Mouse (Mus musculus) heart, adult 8-10 months (tissue): ENCODE measurements around the gene S1pr1. TPM values are rescaled to one million over a fixed set of nuclear protein-coding genes. Genes with fewer than 3 reads are reported as not detected.

Experiments used
- DNase-seq: peaks from one replicate; pipeline ENCODE4 v3.0.0; 2022; ENCODE audit warnings: low spot score
- total RNA-seq, 4 experiments: library from RNA; stranded (reverse); gene quantifications; 2 replicates each; pipeline ENCODE4 v1.2.4; 2022

The S1pr1 gene
- total RNA-seq, 4 experiments from 2014 or later, result 31.9 to 48.9 (median 41.9) TPM

- no peak for DNase-seq
These were observed 40.2 kb downstream of the S1pr1 start for GRCm38 (mm10) chr3:115674665-115675064.

GRCm38 (mm10) chr3:115673663-115674157 lies 41.2 kb downstream of the S1pr1 start:
- peak; percentile 42 for DNase-seq

DNA sequence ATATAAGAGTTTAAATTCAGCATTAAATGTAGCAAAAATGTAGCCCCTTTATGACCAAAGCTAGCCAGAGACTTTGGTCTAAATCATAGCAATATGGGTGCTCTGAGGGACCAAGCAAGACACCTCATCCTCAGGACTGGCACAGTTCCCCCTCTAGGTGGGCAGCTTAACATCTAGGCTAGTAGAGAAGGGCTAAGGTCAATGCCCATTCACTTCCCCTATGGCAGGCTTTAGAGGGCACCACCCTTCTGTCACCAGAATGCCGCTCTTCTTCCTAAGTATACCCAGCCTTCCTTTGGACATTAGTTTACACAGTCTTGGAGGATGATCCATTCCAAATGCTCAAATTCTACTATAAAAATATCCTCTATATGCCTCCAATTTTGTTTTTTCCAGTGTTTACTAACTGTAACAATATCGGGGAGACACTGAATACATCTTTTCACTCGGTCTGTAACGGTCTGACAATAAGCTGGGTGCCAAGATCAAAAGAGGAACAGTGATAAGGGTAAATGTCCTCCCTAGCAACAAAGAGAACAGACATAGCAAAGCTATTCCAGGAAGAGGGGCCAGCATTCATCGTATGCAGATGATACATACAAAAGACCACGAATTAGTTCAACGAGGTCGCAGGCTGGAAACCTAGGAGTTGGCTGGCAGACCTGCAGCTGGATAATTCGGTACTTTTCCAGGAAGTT lies 41.8 kb downstream of the S1pr1 start:
- peak; percentile 24 for DNase-seq

DNA sequence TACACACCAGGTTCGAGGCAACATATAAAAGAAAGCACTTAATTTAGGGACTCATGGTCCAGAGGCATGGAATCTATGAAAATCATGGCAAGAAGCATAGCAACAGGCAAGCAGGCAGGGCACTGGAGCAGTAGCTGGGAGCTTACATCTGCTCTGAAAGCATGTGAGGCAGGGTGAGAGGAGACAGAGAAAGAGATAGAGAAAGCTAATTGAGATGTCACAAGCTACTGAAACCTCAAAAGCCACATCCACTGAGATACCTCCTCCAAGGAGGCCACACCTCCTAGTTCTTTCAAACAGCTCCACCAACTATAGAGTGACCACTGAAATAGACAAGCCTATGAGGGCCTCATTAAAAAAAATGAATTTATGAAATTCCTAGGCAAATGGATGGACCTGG lies 45.6 kb downstream of the S1pr1 start:
- DNase-seq, result no peak

DNA sequence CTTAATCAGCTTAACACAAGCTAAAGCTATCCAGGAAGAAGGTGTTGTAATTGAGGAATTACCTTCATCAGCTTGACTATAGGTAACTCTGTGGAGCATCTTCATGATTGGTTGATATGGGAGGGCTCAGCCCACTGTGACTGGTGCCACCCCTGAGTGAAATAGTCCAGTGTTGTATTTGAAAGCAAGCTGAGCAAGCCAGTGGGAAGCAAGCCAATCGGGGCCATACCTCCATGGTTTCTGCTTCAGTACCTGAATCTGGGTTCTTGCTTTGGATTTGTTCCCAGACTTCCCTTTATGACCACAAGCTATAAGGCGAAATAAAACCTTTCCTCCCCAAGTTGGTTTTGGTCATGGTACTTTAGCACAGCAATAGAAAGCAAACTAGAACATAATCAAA lies 47.7 kb downstream of the S1pr1 start:
- DNase-seq, result no peak

GRCm38 (mm10) chr3:115666547-115666946 lies 48.3 kb downstream of the S1pr1 start:
- no peak for DNase-seq

DNA sequence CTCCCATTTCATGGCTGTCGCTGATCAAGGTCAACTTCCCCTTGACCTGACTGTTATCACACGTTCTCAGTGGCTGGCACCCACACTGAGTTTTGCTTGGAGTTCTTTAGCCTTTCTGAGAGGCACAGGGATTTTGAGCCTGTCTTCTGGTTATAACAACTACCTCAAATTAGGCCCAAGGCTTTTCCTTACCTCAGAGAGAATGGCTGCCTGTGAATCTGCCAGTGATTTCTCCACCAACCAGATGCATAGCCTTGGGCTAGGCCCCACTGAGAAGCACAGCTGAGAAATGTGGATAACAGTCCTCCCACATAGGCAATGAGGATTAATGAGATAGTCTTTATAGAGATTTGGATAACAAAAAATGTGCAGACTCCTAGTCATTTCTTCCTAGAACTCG lies 50.4 kb downstream of the S1pr1 start:
- DNase-seq, result no peak

DNA sequence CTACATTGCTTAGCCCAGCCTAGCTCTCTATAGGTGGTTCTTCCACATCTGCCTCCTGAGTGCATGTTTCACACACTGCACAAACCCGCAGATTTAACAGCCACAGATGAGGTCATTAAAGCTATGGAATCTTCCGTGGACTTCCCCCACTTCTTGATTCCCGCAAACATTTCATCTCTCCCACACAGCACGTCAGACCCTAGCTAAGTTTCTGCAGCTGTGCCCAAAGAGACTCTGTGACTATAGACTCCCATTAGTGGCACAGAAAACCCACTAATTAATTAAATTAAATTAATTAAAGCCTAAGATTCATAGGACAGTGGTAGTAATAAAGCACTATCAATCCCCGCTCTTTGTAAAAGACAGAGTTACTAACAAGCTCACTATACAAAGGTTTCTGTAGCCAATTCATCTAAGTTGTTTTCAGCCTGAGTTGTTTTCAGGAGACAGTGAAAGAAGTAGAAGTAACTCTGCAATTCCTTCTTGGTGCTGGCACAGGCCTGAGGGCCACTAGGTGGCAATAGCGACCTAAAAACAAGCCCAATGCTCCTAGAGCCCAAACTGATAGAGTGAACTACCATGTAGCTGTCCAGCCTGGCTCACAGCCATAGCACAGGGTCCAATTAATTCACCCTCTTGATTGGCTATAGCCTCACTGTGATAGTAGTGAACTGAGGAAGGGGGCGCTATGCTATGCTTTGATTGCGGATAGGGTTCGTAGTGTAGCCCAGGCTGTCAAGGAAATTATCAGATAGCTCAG lies 54.0 kb downstream of the S1pr1 start:
- DNase-seq, result peak; percentile 83

Other genes starting within 250 kb of the S1pr1 start
- 1 to 10 TPM; 6.8 to 9.4 (median 7.6) TPM for gene Dph5, start 172.8 kb upstream of the S1pr1 start, total RNA-seq